Comparison of ENCODE assay signal across 8 mouse cellular contexts in the genomic region with DNA sequence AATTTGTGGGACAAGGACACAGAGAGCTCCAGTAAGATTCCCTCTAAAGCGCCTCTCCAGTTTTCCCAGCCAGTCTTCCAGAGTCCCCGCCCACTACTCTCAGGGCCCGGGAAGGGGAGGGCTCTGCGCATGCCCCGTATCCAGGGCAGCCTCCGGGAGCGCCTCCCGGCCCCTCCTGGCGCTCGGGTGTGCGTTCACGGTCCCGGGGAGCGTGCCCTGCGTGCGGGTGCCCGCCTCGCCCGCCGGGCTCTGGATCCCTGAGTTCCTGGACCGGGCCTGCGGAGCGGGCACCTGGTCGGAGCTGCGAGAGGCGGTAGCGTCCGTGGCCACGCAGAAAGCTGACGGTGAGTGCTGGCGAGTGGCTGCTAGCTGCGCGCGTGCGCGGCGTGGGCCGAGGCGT. TPM values are rescaled to one million over a fixed set of nuclear protein-coding genes. Genes with fewer than 3 reads are reported as not detected.
DNase-seq lines count a peak whose midpoint lies in the region; ATAC-seq and TF ChIP-seq lines count a peak whose summit lies in the region.

Btbd3 (plus strand) TSS at position 155 of the 400 bp plus-strand sequence.

- H3K4me1 ChIP-seq in erythroblast, embryonic 14.5 days (ENCODE audit: control insufficient read depth) = peaks cover 10% of the 10 kb centered on the region
- peaks cover 22% of the 10 kb centered on the region; the same call in 1 of the 2 replicates for H3K4me1 ChIP-seq in heart, embryonic 12.5 days (replicated peaks)
- H3K4me1 ChIP-seq in liver, adult 2 months (ENCODE audit: control insufficient read depth, insufficient read depth, low read length) = peaks cover 4% of the 10 kb centered on the region; the same call in 1 of the 2 replicates
- peaks cover 33% of the 10 kb centered on the region for H3K4me1 ChIP-seq in stomach, embryonic 16.5 days (ENCODE audit: control insufficient read depth, insufficient read depth, low read length)

- peaks cover 5% of the 10 kb centered on the region for H3K27me3 ChIP-seq in erythroblast, embryonic 14.5 days (ENCODE audit: control insufficient read depth)
- H3K27me3 ChIP-seq in heart, embryonic 12.5 days (replicated peaks) = no peaks in the 10 kb centered on the region
- no peaks in the 10 kb centered on the region for H3K27me3 ChIP-seq in liver, adult 2 months (ENCODE audit: control insufficient read depth, insufficient read depth, low read length)
- no peaks in the 10 kb centered on the region for H3K27me3 ChIP-seq in myocyte (ENCODE audit: control insufficient read depth, insufficient read depth, insufficient read length)
- no peaks in the 10 kb centered on the region for H3K27me3 ChIP-seq in stomach, embryonic 16.5 days (ENCODE audit: control insufficient read depth, insufficient read depth, low read length)

- peak; percentile 75 for DNase-seq in fibroblast of lung, adult 2 months (ENCODE audit: low read depth)
- DNase-seq in kidney, postnatal 10 days = peak; percentile 97
- peak; percentile 80 for DNase-seq in liver, adult 2 months (ENCODE audit: extremely low read depth, low read depth, low spot score)

- H3K4me3 ChIP-seq in erythroblast, embryonic 14.5 days (replicated peaks) = peak within 1 kb of the TSS; percentile 66
- H3K4me3 ChIP-seq in heart, embryonic 12.5 days = peak within 1 kb of the TSS; percentile 93
- peak within 1 kb of the TSS; percentile 99 for H3K4me3 ChIP-seq in liver, adult 2 months (ENCODE audit: insufficient read depth, low read depth, low read length)
- H3K4me3 ChIP-seq in myocyte = peak within 1 kb of the TSS; percentile 36
- peak within 1 kb of the TSS; percentile 87 for H3K4me3 ChIP-seq in stomach, embryonic 16.5 days (replicated peaks; ENCODE audit: low read length)

- no peak for TF ChIP-seq CTCF in liver, adult 2 months (IDR thresholded peaks at IDR 0.05; ENCODE audit: low read depth, low read length)

- H3K79me2 ChIP-seq in liver, adult 2 months (ENCODE audit: control insufficient read depth, insufficient read depth, low read length) = peaks cover 15% of the 10 kb centered on the region
- H3K79me2 ChIP-seq in myocyte (ENCODE audit: control insufficient read depth, insufficient read depth) = peaks cover 29% of the 10 kb centered on the region

- H3K4me2 ChIP-seq in heart, embryonic 12.5 days = peak within 1 kb of the TSS; percentile 89
- peak within 1 kb of the TSS; percentile 83 for H3K4me2 ChIP-seq in myocyte (ENCODE audit: low read depth)
- peak within 1 kb of the TSS; percentile 76 for H3K4me2 ChIP-seq in stomach, embryonic 16.5 days (ENCODE audit: low read depth, low read length)

- TF ChIP-seq POLR2A in liver, adult 2 months (IDR thresholded peaks at IDR 0.05; ENCODE audit: extremely low read depth, insufficient read depth, low read length) = 0 out of 2 replicates have a peak, but pooled peaks have one; percentile 26
- peak; percentile 65 for TF ChIP-seq POLR2A in myocyte (IDR thresholded peaks at IDR 0.05; ENCODE audit: insufficient read length, low read depth)

- under 1% methylated on average over 33 of the region's 39 CpGs for WGBS in heart, embryonic 12.5 days
- 0% methylated on average over 39 of the region's 39 CpGs for WGBS in liver, adult 2 months
- under 1% methylated on average over 39 of the region's 39 CpGs for WGBS in stomach, embryonic 16.5 days

- no peak for ATAC-seq in erythroblast, adult 5-6 weeks (replicated peaks; ENCODE audit: low FRiP score, poor library complexity, severe bottlenecking)
- peak; percentile 96 for ATAC-seq in heart, embryonic 12.5 days (ENCODE audit: insufficient number of reproducible peaks, low FRiP score)
- ATAC-seq in stomach, embryonic 16.5 days (ENCODE audit: insufficient read depth, low FRiP score) = peak; percentile 99

- H3K27ac ChIP-seq in heart, embryonic 12.5 days (ENCODE audit: poor library complexity, severe bottlenecking) = peak within 1 kb of the TSS; percentile 85
- peak within 1 kb of the TSS; percentile 68 for H3K27ac ChIP-seq in liver, adult 2 months (replicated peaks; ENCODE audit: insufficient read depth, low read depth, low read length)
- peak within 1 kb of the TSS; percentile 98 for H3K27ac ChIP-seq in stomach, embryonic 16.5 days (ENCODE audit: low read length)

- H3K36me3 ChIP-seq in erythroblast, embryonic 14.5 days (ENCODE audit: control insufficient read depth) = no peaks in the 10 kb centered on the region
- H3K36me3 ChIP-seq in heart, embryonic 12.5 days = no peaks in the 10 kb centered on the region
- no peaks in the 10 kb centered on the region for H3K36me3 ChIP-seq in liver, adult 2 months (ENCODE audit: control insufficient read depth, insufficient read depth, low read length)
- no peaks in the 10 kb centered on the region for H3K36me3 ChIP-seq in myocyte (ENCODE audit: control insufficient read depth, insufficient read depth)
- no peaks in the 10 kb centered on the region for H3K36me3 ChIP-seq in stomach, embryonic 16.5 days (ENCODE audit: control insufficient read depth, insufficient read depth, low read length)

- peak within 1 kb of the TSS; percentile 91 for H3K9ac ChIP-seq in heart, embryonic 12.5 days
- peak within 1 kb of the TSS; percentile 87 for H3K9ac ChIP-seq in liver, adult 2 months (ENCODE audit: low read depth, low read length)
- H3K9ac ChIP-seq in stomach, embryonic 16.5 days (ENCODE audit: low read length) = peak within 1 kb of the TSS; percentile 95

- H3K9me3 ChIP-seq in erythroblast, embryonic 14.5 days (ENCODE audit: control insufficient read depth, low read length) = no peaks in the 10 kb centered on the region
- no peaks in the 10 kb centered on the region for H3K9me3 ChIP-seq in heart, embryonic 12.5 days (replicated peaks)
- no peaks in the 10 kb centered on the region for H3K9me3 ChIP-seq in stomach, embryonic 16.5 days (replicated peaks; ENCODE audit: control insufficient read depth, low read length)

- H3ac ChIP-seq in myocyte (ENCODE audit: control insufficient read depth, insufficient read length) = peak within 1 kb of the TSS; percentile 47

TF ChIP-seq in myocyte, 11 proteins besides CTCF, POLR2A, EP300 and RAD21:
- TF ChIP-seq POLR2AphosphoS2 (IDR thresholded peaks at IDR 0.05; ENCODE audit: insufficient read length, low read depth) (peak; percentile 64), TCF3 (IDR thresholded peaks at IDR 0.05; ENCODE audit: insufficient read length, low read depth) (no peak)

RNA-seq across cellular contexts. Expression of gene Btbd3, which starts in this region (rescaled TPM):
- not detected in 2 replicates for polyA plus RNA-seq in erythroblast, embryonic 14.5 days (2012)
- not detected in 2 replicates for total RNA-seq in erythroblast, adult 5-6 weeks (2015; ENCODE audit: low replicate concordance)
- total RNA-seq in erythroblast, adult 5-6 weeks (2017; ENCODE audit: low replicate concordance) = 0.09 and 0.28 TPM in 2 replicates
- 8.1 and 9.3 TPM in 2 replicates for polyA plus RNA-seq in heart, embryonic 12.5 days (2016; fragmentation: Nextera tagmentation; extraction: Ambion mirVana)
- 2.7 and 3.6 TPM in 2 replicates for total RNA-seq in liver, adult 2 months (2014; rRNA removed)
- 1.4 and 1.7 TPM in 2 replicates for polyA plus RNA-seq in liver, adult 2 months (2012; rRNA removed)
- polyA plus RNA-seq in myocyte (2012; fragmentation: generic; extraction: Trizol) = 2.9 TPM
- 26.0 and 33.4 TPM in 2 replicates for polyA plus RNA-seq in stomach, embryonic 16.5 days (2015; fragmentation: Nextera tagmentation; extraction: Ambion mirVana)

Comparison
In these comparisons a context has a peak if more than half of its experiments do, and no peak if none do; other contexts are left out.
1. H3K4me3 ChIP-seq: peak in every context shown above with its lines; median percentile 99 in liver, adult 2 months; 93 in heart, embryonic 12.5 days; 87 in stomach, embryonic 16.5 days; 66 in erythroblast, embryonic 14.5 days; 36 in myocyte.